Mouse (Mus musculus) CH12.LX (cell line): ENCODE results near the gene Mpv17l2. TPM values are rescaled to one million over a fixed set of nuclear protein-coding genes. Genes with fewer than 3 reads are reported as not detected.

Experiments used
- DNase-seq: peaks from one replicate; pipeline ENCODE4 v3.0.0-alpha.2; 2013; ENCODE audit errors: extremely low read depth
- H3K27ac ChIP-seq: 2 replicates; pipeline ENCODE4 v1.5.1; 2012; ENCODE audit warnings: low read depth, mild to moderate bottlenecking, control low read depth, moderate library complexity; ENCODE audit not compliant: insufficient read depth
- H3K27me3 ChIP-seq: replicated peaks from 2 replicates; pipeline ENCODE3; 2012; ENCODE audit warnings: inconsistent platforms
- H3K36me3 ChIP-seq, 2 experiments: replicated peaks in 1 of 2; 2 replicates each; pipeline versions ENCODE3 to v1.6.1; 2012; ENCODE audit warnings: inconsistent platforms in 1 of 2, low read length in 1 of 2, mild to moderate bottlenecking in 1 of 2, mixed read lengths in 1 of 2, moderate library complexity in 1 of 2; ENCODE audit not compliant: control insufficient read depth in 1 of 2, insufficient read depth in 1 of 2
- H3K4me1 ChIP-seq, 2 experiments: 2 replicates each; pipeline ENCODE4 v1.6.1; 2012; ENCODE audit warnings: inconsistent platforms in 1 of 2, moderate library complexity in 1 of 2; ENCODE audit not compliant: insufficient read depth in 2 of 2, control insufficient read depth in 1 of 2
- H3K4me2 ChIP-seq: 2 replicates; pipeline ENCODE4 v1.6.1; 2012; ENCODE audit warnings: low read depth, mild to moderate bottlenecking, control low read depth; ENCODE audit not compliant: poor library complexity, insufficient read depth, severe bottlenecking
- H3K4me3 ChIP-seq, 3 experiments: fragments of 150-350 bp in 1 of 3; sonication (generic) in 1 of 3; replicated peaks in 1 of 3; 2 replicates each; pipeline versions ENCODE3 to v1.5.1; 2011 to 2012; ENCODE audit warnings: low read depth in 2 of 3, low read length in 2 of 3, mild to moderate bottlenecking in 2 of 3, moderate library complexity in 2 of 3, control low read depth in 1 of 3, improper control_type of control experiment in 1 of 3, inconsistent platforms in 1 of 3, mixed read lengths in 1 of 3; ENCODE audit not compliant: poor library complexity in 1 of 3
- H3K79me2 ChIP-seq: replicated peaks from 2 replicates; pipeline ENCODE4 v1.6.1; 2012; ENCODE audit warnings: mild to moderate bottlenecking, moderate library complexity; ENCODE audit not compliant: control insufficient read depth, poor library complexity, insufficient read depth, severe bottlenecking; ENCODE audit errors: extremely low read depth
- H3K9ac ChIP-seq: 2 replicates; pipeline ENCODE4 v1.6.1; 2012; ENCODE audit warnings: low read depth, mild to moderate bottlenecking, control low read depth, moderate library complexity; ENCODE audit not compliant: insufficient read depth
- H3K9me3 ChIP-seq: replicated peaks from 2 replicates; pipeline ENCODE3; 2012; ENCODE audit warnings: low read length, inconsistent platforms, mixed read lengths
- BHLHE40 ChIP-seq: IDR thresholded peaks from 2 replicates; pipeline ENCODE4 v1.6.1; 2011; ENCODE audit warnings: mild to moderate bottlenecking, low read depth, low read length, improper control_type of control experiment
- CHD1 ChIP-seq: IDR thresholded peaks from 2 replicates; pipeline ENCODE4 v1.6.1; 2012; ENCODE audit warnings: low read depth, low read length, improper control_type of control experiment, inconsistent platforms
- CHD2 ChIP-seq: IDR thresholded peaks from 2 replicates; pipeline ENCODE4 v1.6.1; 2011; ENCODE audit warnings: low read length, improper control_type of control experiment
- CTCF ChIP-seq, 2 experiments: IDR thresholded peaks in 1 of 2; conservative IDR thresholded peaks in 1 of 2; 2 replicates each; pipeline ENCODE4 v1.5.1; 2011 to 2012; ENCODE audit warnings: low read depth in 2 of 2, low read length in 2 of 2, improper control_type of control experiment in 1 of 2, inconsistent platforms in 1 of 2, mild to moderate bottlenecking in 1 of 2, moderate library complexity in 1 of 2
- E2F4 ChIP-seq: IDR thresholded peaks from 2 replicates; pipeline ENCODE4 v1.6.1; 2011; ENCODE audit warnings: low read depth, low read length, improper control_type of control experiment; ENCODE audit not compliant: insufficient replicate concordance
- ETS1 ChIP-seq: conservative IDR thresholded peaks from 2 replicates; pipeline ENCODE4 v1.6.1; 2012; ENCODE audit warnings: low read depth, mild to moderate bottlenecking, inconsistent platforms, low read length, improper control_type of control experiment, moderate library complexity
- GABPA ChIP-seq: IDR thresholded peaks from 2 replicates; pipeline ENCODE4 v1.6.1; 2012; ENCODE audit warnings: low read depth, low read length, improper control_type of control experiment, inconsistent platforms; ENCODE audit not compliant: insufficient replicate concordance
- HCFC1 ChIP-seq: IDR thresholded peaks from 2 replicates; pipeline ENCODE4 v1.6.1; 2012; ENCODE audit warnings: low read depth, mild to moderate bottlenecking, inconsistent platforms, low read length, improper control_type of control experiment
- JUN ChIP-seq: IDR thresholded peaks from 2 replicates; pipeline ENCODE4 v1.6.1; 2011; ENCODE audit warnings: low read depth, mild to moderate bottlenecking, low read length, improper control_type of control experiment, moderate library complexity; ENCODE audit not compliant: insufficient read depth
- JUND ChIP-seq: conservative IDR thresholded peaks from 2 replicates; pipeline ENCODE4 v1.6.1; 2011; ENCODE audit warnings: low read depth, low read length, improper control_type of control experiment
- KAT2A ChIP-seq: IDR thresholded peaks from 2 replicates; pipeline ENCODE4 v1.6.1; 2012; ENCODE audit warnings: low read length, improper control_type of control experiment, inconsistent platforms; ENCODE audit not compliant: insufficient replicate concordance
- MAFK ChIP-seq: IDR thresholded peaks from 2 replicates; pipeline ENCODE4 v1.6.1; 2011; ENCODE audit warnings: low read length, improper control_type of control experiment; ENCODE audit not compliant: insufficient replicate concordance
- MAX ChIP-seq: IDR thresholded peaks from 2 replicates; pipeline ENCODE4 v1.6.1; 2011; ENCODE audit warnings: low read length, improper control_type of control experiment
- MEF2A ChIP-seq: IDR thresholded peaks from 2 replicates; pipeline ENCODE4 v1.6.1; 2014; ENCODE audit warnings: low read depth, mild to moderate bottlenecking, inconsistent platforms, low read length, improper control_type of control experiment, borderline replicate concordance
- NELFE ChIP-seq: IDR thresholded peaks from 2 replicates; pipeline ENCODE4 v1.6.1; 2011; ENCODE audit warnings: low read depth, low read length, improper control_type of control experiment
- NRF1 ChIP-seq: IDR thresholded peaks from 2 replicates; pipeline ENCODE4 v1.6.1; 2014; ENCODE audit warnings: low read depth, mild to moderate bottlenecking, inconsistent platforms, low read length, improper control_type of control experiment, moderate library complexity
- PAX5 ChIP-seq: IDR thresholded peaks from 2 replicates; pipeline ENCODE4 v1.6.1; 2012; ENCODE audit warnings: low read length, inconsistent platforms, mixed read lengths
- POLR2A ChIP-seq: IDR thresholded peaks from 2 replicates; pipeline ENCODE4 v1.6.1; 2011; ENCODE audit warnings: low read depth, mild to moderate bottlenecking, improper control_type of control experiment, low read length
- POLR2AphosphoS2 ChIP-seq: IDR thresholded peaks from 2 replicates; pipeline ENCODE4 v1.6.1; 2011; ENCODE audit warnings: low read depth, low read length, improper control_type of control experiment
- RCOR1 ChIP-seq: conservative IDR thresholded peaks from 2 replicates; pipeline ENCODE4 v1.6.1; 2012; ENCODE audit warnings: low read depth, mild to moderate bottlenecking, inconsistent platforms, low read length, improper control_type of control experiment
- TCF12 ChIP-seq: IDR thresholded peaks from 2 replicates; pipeline ENCODE4 v1.6.1; 2014; ENCODE audit warnings: low read depth, mild to moderate bottlenecking, inconsistent platforms, low read length, improper control_type of control experiment
- USF2 ChIP-seq: conservative IDR thresholded peaks from 2 replicates; pipeline ENCODE4 v1.6.1; 2011; ENCODE audit warnings: low read depth, low read length, improper control_type of control experiment
- ZC3H11A ChIP-seq: IDR thresholded peaks from 2 replicates; pipeline ENCODE4 v1.6.1; 2012; ENCODE audit warnings: low read depth, mild to moderate bottlenecking, inconsistent platforms, low read length, improper control_type of control experiment
- ZMIZ1 ChIP-seq: IDR thresholded peaks from 2 replicates; pipeline ENCODE4 v1.6.1; 2012; ENCODE audit warnings: low read depth, mild to moderate bottlenecking, inconsistent platforms, low read length, improper control_type of control experiment
- ZNF384 ChIP-seq: IDR thresholded peaks from 2 replicates; pipeline ENCODE4 v1.6.1; 2012; ENCODE audit warnings: low read depth, low read length, improper control_type of control experiment, inconsistent platforms
- dilution Hi-C: fragments of 300-500 bp; cut with MboI; formaldehyde crosslinking; loops from 2 replicates; pipeline ENCODE4 v1.14.3; 2020; ENCODE audit warnings: low sequenced_read_pairs; ENCODE audit not compliant: extremely low pct_unique_long_range_greater_than_20kb, extremely low pct_ligation_motif_present
- in situ Hi-C: fragments of 300-500 bp; cut with MboI; formaldehyde crosslinking; loops from 3 replicates; pipeline ENCODE4 v1.14.3; 2019; ENCODE audit warnings: low sequenced_read_pairs, low pct_ligation_motif_present, low pct_unique_long_range_greater_than_20kb, mixed read lengths
- polyA plus RNA-seq: library from polyadenylated mRNA; unstranded; fragments of >175 nt; gene quantifications from 2 replicates; pipeline ENCODE4 v1.2.1, GENCODE M21; 2012; ENCODE audit warnings: low read depth; ENCODE audit not compliant: insufficient read length
- total RNA-seq, 2 experiments: library from RNA; depleted of rRNA; stranded (reverse); fragments of 300-350 nt in 1 of 2; fragments of >200 nt in 1 of 2; gene quantifications; 2 replicates each; pipeline ENCODE4 v1.2.3; 2012 to 2014

The Mpv17l2 gene
- total and polyA plus RNA-seq, 3 experiments, result 25.3 to 36.1 (median 27.1) TPM

DNA sequence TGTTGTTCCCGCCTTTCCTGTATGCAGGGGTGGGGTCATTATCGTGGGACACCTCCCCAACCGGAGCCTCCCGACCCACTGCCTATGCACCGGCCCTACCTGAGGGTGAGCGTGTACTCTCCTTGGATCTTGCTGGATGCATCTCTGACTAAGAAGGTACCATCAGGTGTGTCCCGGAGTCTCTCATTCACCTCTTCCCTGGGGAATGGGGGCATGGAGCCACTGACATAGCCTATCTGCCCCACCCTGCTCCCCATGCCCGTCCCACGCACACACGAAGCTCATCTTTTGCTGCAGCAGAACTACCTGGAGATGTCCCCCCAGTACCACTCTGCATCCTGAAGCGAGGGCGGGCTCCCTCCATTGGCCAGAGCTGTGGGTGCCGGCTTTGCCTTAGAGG, 10.0 kb upstream of the Mpv17l2 start:
- TF ChIP-seq ZNF384, result no peak
- TF ChIP-seq POLR2A, result no peak
- no peak for TF ChIP-seq MEF2A
- TF ChIP-seq USF2, result no peak
- TF ChIP-seq PAX5, result no peak
- no peak for TF ChIP-seq JUN
- TF ChIP-seq KAT2A, result no peak
- no peak for TF ChIP-seq CHD1
- TF ChIP-seq ETS1, result no peak
- TF ChIP-seq CHD2, result no peak
- no peak for TF ChIP-seq CTCF (conservative IDR thresholded peaks at IDR 0.05 in 1 of 2, IDR thresholded peaks at IDR 0.05 in 1 of 2; ENCODE audit: low read depth in 2 of 2, low read length in 2 of 2)
- no peak for TF ChIP-seq JUND
- no peak for TF ChIP-seq NELFE
- Histone ChIP-seq H3K27me3 (no peaks in the 10 kb centered on the region), H3K4me2 (no peak overlapping the region), H3K27ac (no peak overlapping the region), H3K36me3 (peaks cover 32 to 62% of the 10 kb centered on the region in 2 experiments), H3K4me1 (peaks cover 60 to 81% of the 10 kb centered on the region in 2 experiments), H3K9ac (no peak overlapping the region), H3K9me3 (no peaks in the 10 kb centered on the region), H3K79me2 (0 out of 2 replicates have a peak, but pooled peaks cover 4% of the 10 kb centered on the region), H3K4me3 (no peak overlapping the region)
- DNase-seq, result no peak
- dilution Hi-C loops (no loop called here), in situ Hi-C loops (no loop called here)

DNA sequence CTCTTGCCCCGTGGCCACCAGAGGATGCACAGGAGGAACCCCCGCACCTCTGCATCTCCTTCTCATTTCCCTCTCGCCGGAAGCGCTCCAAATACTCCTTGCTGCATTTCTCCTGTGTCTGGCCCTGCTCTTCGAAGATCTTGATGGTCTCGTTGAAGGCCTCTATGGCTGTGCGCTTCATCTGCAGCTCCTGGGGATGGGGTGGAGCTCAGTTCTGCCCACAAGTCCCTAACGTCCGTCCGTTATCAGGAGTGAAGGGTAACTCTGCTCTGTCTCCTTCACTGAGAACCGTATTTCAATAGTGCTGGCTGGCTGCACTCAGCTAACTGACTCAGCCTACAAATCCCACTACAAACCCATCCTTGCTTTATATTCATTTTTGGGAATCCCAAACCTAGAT, 9.1 kb upstream of the Mpv17l2 start:
- Histone ChIP-seq H3K36me3 (peaks cover 32 to 59% of the 10 kb centered on the region in 2 experiments), H3K4me1 (peaks cover 53 to 77% of the 10 kb centered on the region in 2 experiments), H3K4me3 (no peak overlapping the region), H3K9ac (no peak overlapping the region), H3K9me3 (no peaks in the 10 kb centered on the region), H3K27ac (no peak overlapping the region), H3K27me3 (no peaks in the 10 kb centered on the region), H3K79me2 (no peaks in the 10 kb centered on the region), H3K4me2 (no peak overlapping the region)
- dilution Hi-C loops, result no loop called here
- DNase-seq, result no peak
- in situ Hi-C loops, result loop anchor here (5.0 kb wide), 1 partner anchor 32 kb away; no protein-coding TSS in a partner anchor
- TF ChIP-seq MAX, result no peak

DNA sequence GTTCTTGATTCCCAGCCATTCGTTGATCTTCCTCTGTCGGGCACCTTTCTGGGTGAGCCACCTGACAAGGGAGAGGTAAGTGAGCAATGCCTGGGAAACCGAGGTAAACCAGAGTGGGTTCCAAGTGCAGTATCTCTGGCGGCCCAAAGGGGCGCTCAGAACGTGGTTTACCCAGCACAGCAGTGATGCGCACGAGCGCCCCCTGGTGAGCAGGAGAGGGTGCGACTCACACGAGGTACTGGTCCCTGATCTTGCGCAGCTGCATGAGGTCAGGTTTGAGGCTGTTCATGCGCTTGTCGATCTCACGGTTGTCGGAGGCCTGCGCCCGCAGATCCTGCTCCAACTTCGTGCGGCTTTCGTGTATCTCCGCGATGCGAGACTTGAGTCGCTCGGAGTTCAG, 8.6 kb upstream of the Mpv17l2 start:
- H3K9me3 ChIP-seq, result no peaks in the 10 kb centered on the region
- dilution Hi-C loops (no loop called here), in situ Hi-C loops (loop anchor here (5.0 kb wide), 1 partner anchor 33 kb away; no protein-coding TSS in a partner anchor)
- H3K27ac ChIP-seq, result peak overlapping the region; percentile 80
- DNase-seq, result peak; percentile 98
- H3K27me3 ChIP-seq, result no peaks in the 10 kb centered on the region
- no peak overlapping the region for H3K9ac ChIP-seq
- no peak overlapping the region; the same call in 1 of the 2 replicates for H3K4me2 ChIP-seq
- peak overlapping the region in 2 of 3 experiments; percentile 41 to 48 for H3K4me3 ChIP-seq
- H3K4me1 ChIP-seq, result peaks cover 52 to 77% of the 10 kb centered on the region in 2 experiments
- no peaks in the 10 kb centered on the region for H3K79me2 ChIP-seq
- peaks cover 37 to 59% of the 10 kb centered on the region in 2 experiments for H3K36me3 ChIP-seq
- peak; percentile 39; the same call in 1 of the 2 replicates for TF ChIP-seq ETS1
- TF ChIP-seq JUN, result no peak
- TF ChIP-seq MAFK, result no peak
- TF ChIP-seq BHLHE40, result no peak
- peak; percentile 95 to 100 for TF ChIP-seq CTCF (conservative IDR thresholded peaks at IDR 0.05 in 1 of 2, IDR thresholded peaks at IDR 0.05 in 1 of 2; ENCODE audit: low read depth in 2 of 2, low read length in 2 of 2)
- TF ChIP-seq GABPA, result no peak
- TF ChIP-seq RCOR1, result 0 out of 2 replicates have a peak, but pooled peaks have one; percentile 29
- TF ChIP-seq MAX, result peak; percentile 94
- peak; percentile 72 for TF ChIP-seq TCF12
- TF ChIP-seq POLR2A, result no peak
- no peak for TF ChIP-seq E2F4
- TF ChIP-seq ZMIZ1, result no peak
- TF ChIP-seq MEF2A, result peak; percentile 52; the same call in 1 of the 2 replicates
- no peak for TF ChIP-seq ZC3H11A
- TF ChIP-seq PAX5, result no peak
- no peak for TF ChIP-seq POLR2AphosphoS2
- TF ChIP-seq HCFC1, result peak; percentile 45; the same call in 1 of the 2 replicates
- peak; percentile 82 for TF ChIP-seq NRF1
- TF ChIP-seq ZNF384, result 0 out of 2 replicates have a peak, but pooled peaks have one; percentile 21
